Comparison of ENCODE assay signal across 22 mouse cellular contexts in genomic region chr1:75407056-75407455, GRCm38 (mm10). TPM values are rescaled to one million over a fixed set of nuclear protein-coding genes. Genes with fewer than 3 reads are reported as not detected.
DNase-seq lines count a peak whose midpoint lies in the region; ATAC-seq and TF ChIP-seq lines count a peak whose summit lies in the region.
"Had no signal": no experiment of that assay in that cellular context is flagged by ENCODE, and none has a peak within 500 bp of the region (broad histone marks: within the 10 kb centered on the region; RNA-seq: fewer than 3 reads in every experiment).

No protein-coding gene starts in this region.

- 83% methylated on average over 9 of the region's 9 CpGs for WGBS in heart, embryonic 10.5 days
- WGBS in heart, embryonic 14.5 days = 78% methylated on average over 9 of the region's 9 CpGs
- WGBS in forebrain, postnatal 0 days = 91% methylated on average over 9 of the region's 9 CpGs
- 95% methylated on average over 9 of the region's 9 CpGs for WGBS in limb, embryonic 10.5 days

- H3K4me3 ChIP-seq in gastrocnemius, adult 2 months = peak overlapping the region; percentile 39
- H3K4me3 ChIP-seq in heart, embryonic 10.5 days = no peak overlapping the region
- no peak overlapping the region for H3K4me3 ChIP-seq in heart, embryonic 14.5 days (ENCODE audit: control insufficient read depth in 1 of 2, insufficient read depth in 1 of 2, low read depth in 1 of 2, low read length in 2 of 2)
- no peak overlapping the region for H3K4me3 ChIP-seq in forebrain, postnatal 0 days (ENCODE audit: low read depth, low read length)
- H3K4me3 ChIP-seq in limb, embryonic 10.5 days = no peak overlapping the region
- H3K4me3 ChIP-seq: embryonic facial prominence, embryonic 13.5 days; forebrain, embryonic 12.5 days; hindbrain, embryonic 12.5 days had no signal

- no peak overlapping the region for H3K4me2 ChIP-seq in heart, embryonic 14.5 days (ENCODE audit: low read length)
- no peak overlapping the region for H3K4me2 ChIP-seq in forebrain, postnatal 0 days (ENCODE audit: low read depth)
- H3K4me2 ChIP-seq: embryonic facial prominence, embryonic 13.5 days; forebrain, embryonic 12.5 days; hindbrain, embryonic 12.5 days had no signal

- H3K27ac ChIP-seq in gastrocnemius, adult 2 months = peak overlapping the region; percentile 89
- peak overlapping the region; percentile 84 for H3K27ac ChIP-seq in heart, embryonic 10.5 days
- H3K27ac ChIP-seq in heart, embryonic 14.5 days (replicated peaks in 1 of 2; ENCODE audit: control insufficient read depth in 1 of 2, insufficient read depth in 1 of 2, low read depth in 2 of 2, low read length in 2 of 2) = peak overlapping the region; percentile 87 to 96
- H3K27ac ChIP-seq in forebrain, postnatal 0 days (ENCODE audit: low read depth, low read length) = no peak overlapping the region
- no peak overlapping the region; the same call in 1 of the 2 replicates for H3K27ac ChIP-seq in limb, embryonic 10.5 days
- H3K27ac ChIP-seq: embryonic facial prominence, embryonic 13.5 days; forebrain, embryonic 12.5 days; hindbrain, embryonic 12.5 days; kidney, postnatal 0 days had no signal

- intact Hi-C loops in gastrocnemius, adult 2 months (cut with DNase I) = loop anchor here (5.0 kb wide), 1 partner anchor 35 kb away; no protein-coding TSS in a partner anchor
- intact Hi-C loops in gastrocnemius, postnatal 14 days (cut with DNase I; ENCODE audit: low total_unique reads) = no loop called here

- peaks cover 63% of the 10 kb centered on the region for H3K4me1 ChIP-seq in heart, embryonic 10.5 days
- H3K4me1 ChIP-seq in heart, embryonic 14.5 days (ENCODE audit: control insufficient read depth in 2 of 2, insufficient read depth in 2 of 2, low read length in 2 of 2) = peaks cover 21 to 38% of the 10 kb centered on the region in 2 experiments
- no peaks in the 10 kb centered on the region for H3K4me1 ChIP-seq in forebrain, postnatal 0 days (ENCODE audit: insufficient read depth)
- 0 out of 2 replicates have a peak, but pooled peaks cover 3% of the 10 kb centered on the region for H3K4me1 ChIP-seq in limb, embryonic 10.5 days
- H3K4me1 ChIP-seq: embryonic facial prominence, embryonic 13.5 days had no signal

- peak overlapping the region; percentile 59; the same call in 1 of the 2 replicates for H3K9ac ChIP-seq in heart, embryonic 14.5 days (ENCODE audit: low read length)
- no peak overlapping the region for H3K9ac ChIP-seq in forebrain, postnatal 0 days
- H3K9ac ChIP-seq: embryonic facial prominence, embryonic 13.5 days; forebrain, embryonic 12.5 days; hindbrain, embryonic 12.5 days had no signal

- ATAC-seq in heart, embryonic 14.5 days (ENCODE audit: insufficient number of reproducible peaks, insufficient read depth, low FRiP score, low read depth) = no peak
- ATAC-seq in forebrain, postnatal 0 days = no peak
- ATAC-seq: forebrain, embryonic 16.5 days; hindbrain, embryonic 16.5 days; inflammation-experienced regulatory T-cells, adult 6 months; intestine, postnatal 0 days had no signal

- TF ChIP-seq CTCF in gastrocnemius, adult 2 months (IDR thresholded peaks at IDR 0.05) = peak; percentile 25
- TF ChIP-seq CTCF in forebrain, postnatal 0 days (IDR thresholded peaks at IDR 0.05; ENCODE audit: low read depth) = no peak

- no peaks in the 10 kb centered on the region for H3K27me3 ChIP-seq in heart, embryonic 10.5 days (ENCODE audit: insufficient read depth, poor library complexity, severe bottlenecking)
- no peaks in the 10 kb centered on the region for H3K27me3 ChIP-seq in heart, embryonic 14.5 days (ENCODE audit: control insufficient read depth, insufficient read depth, low read length)
- H3K27me3 ChIP-seq in forebrain, postnatal 0 days (ENCODE audit: insufficient read depth, low read length) = no peaks in the 10 kb centered on the region
- H3K27me3 ChIP-seq in limb, embryonic 10.5 days (ENCODE audit: low read depth, poor library complexity, severe bottlenecking) = no peaks in the 10 kb centered on the region
- H3K27me3 ChIP-seq: embryonic facial prominence, embryonic 13.5 days; forebrain, embryonic 12.5 days; hindbrain, embryonic 12.5 days had no signal

- H3K36me3 ChIP-seq in heart, embryonic 10.5 days = peaks cover 92% of the 10 kb centered on the region
- peaks cover 91% of the 10 kb centered on the region for H3K36me3 ChIP-seq in heart, embryonic 14.5 days (ENCODE audit: control insufficient read depth, insufficient read depth, low read length)
- H3K36me3 ChIP-seq in forebrain, postnatal 0 days (ENCODE audit: insufficient read depth) = peaks cover 45% of the 10 kb centered on the region
- peaks cover 67% of the 10 kb centered on the region for H3K36me3 ChIP-seq in limb, embryonic 10.5 days

- no peaks in the 10 kb centered on the region for H3K9me3 ChIP-seq in heart, embryonic 10.5 days
- no peaks in the 10 kb centered on the region for H3K9me3 ChIP-seq in heart, embryonic 14.5 days (ENCODE audit: control insufficient read depth, low read length)
- no peaks in the 10 kb centered on the region for H3K9me3 ChIP-seq in forebrain, postnatal 0 days (ENCODE audit: low read length)
- no peaks in the 10 kb centered on the region for H3K9me3 ChIP-seq in limb, embryonic 10.5 days (replicated peaks)
- H3K9me3 ChIP-seq: embryonic facial prominence, embryonic 13.5 days; forebrain, embryonic 12.5 days; hindbrain, embryonic 12.5 days had no signal

- DNase-seq in gastrocnemius, adult 2 months = peak; percentile 76
- DNase-seq in gastrocnemius, postnatal 14 days = no peak
- DNase-seq in heart, embryonic 10.5 days (ENCODE audit: low spot score) = no peak
- no peak for DNase-seq in heart, postnatal 4 days
- no peak for DNase-seq in heart, adult 9 months (ENCODE audit: low spot score in 2 of 2)
- no peak for DNase-seq in forebrain, postnatal 0 days
- DNase-seq in limb, embryonic 10.5 days (ENCODE audit: low spot score) = no peak
- DNase-seq: adrenal gland, postnatal 10 days; cerebellum, adult 9-11 months; cerebellum, postnatal 36 days; kidney, adult 9 months had no signal

RNA-seq across cellular contexts. Expression of gene Gmppa, which starts 28.7 kb away (rescaled TPM):
- total RNA-seq in gastrocnemius, adult 2 months (2021) = 10 to 100 TPM; 41.1 to 42.7 TPM
- total RNA-seq in gastrocnemius, postnatal 14 days (2021) = 10 to 100 TPM; 34.5 to 38.7 TPM
- 73.4 and 75.4 TPM in 2 replicates for polyA plus RNA-seq in heart, embryonic 10.5 days (2016; fragmentation: Nextera tagmentation; extraction: Ambion mirVana)
- total RNA-seq in heart, postnatal 4 days (2021) = 10 to 100 TPM; 41.1 to 41.4 TPM
- 53.3 and 71.9 TPM in 2 replicates for polyA plus RNA-seq in heart, embryonic 14.5 days (2014; fragmentation: Nextera tagmentation; extraction: Ambion mirVana)
- total RNA-seq in forebrain, postnatal 0 days (2014; rRNA removed) = 57.3 and 68.3 TPM in 2 replicates
- polyA plus RNA-seq in forebrain, postnatal 0 days (2015; fragmentation: Nextera tagmentation; extraction: Ambion mirVana) = 64.0 and 64.9 TPM in 2 replicates
- polyA plus RNA-seq in limb, embryonic 10.5 days (2016; fragmentation: Nextera tagmentation; extraction: Ambion mirVana) = 50.4 and 61.7 TPM in 2 replicates

RNA-seq across cellular contexts. Expression of gene Speg, which starts 32.0 kb away (rescaled TPM):
- 100 to 1,000 TPM; 268 to 311 TPM for total RNA-seq in gastrocnemius, adult 2 months (2021)
- total RNA-seq in gastrocnemius, postnatal 14 days (2021) = 100 to 1,000 TPM; 167 to 173 TPM
- 77.9 and 80.0 TPM in 2 replicates for polyA plus RNA-seq in heart, embryonic 10.5 days (2016; fragmentation: Nextera tagmentation; extraction: Ambion mirVana)
- total RNA-seq in heart, postnatal 4 days (2021) = 100 to 1,000 TPM; 121 to 123 TPM
- 52.4 and 53.4 TPM in 2 replicates for polyA plus RNA-seq in heart, embryonic 14.5 days (2014; fragmentation: Nextera tagmentation; extraction: Ambion mirVana)
- 44.4 and 56.3 TPM in 2 replicates for total RNA-seq in forebrain, postnatal 0 days (2014; rRNA removed)
- 17.8 and 20.6 TPM in 2 replicates for polyA plus RNA-seq in forebrain, postnatal 0 days (2015; fragmentation: Nextera tagmentation; extraction: Ambion mirVana)
- polyA plus RNA-seq in limb, embryonic 10.5 days (2016; fragmentation: Nextera tagmentation; extraction: Ambion mirVana) = 45.7 and 49.6 TPM in 2 replicates

RNA-seq across cellular contexts. Expression of gene Asic4, which starts 43.2 kb away (rescaled TPM):
- total RNA-seq in gastrocnemius, adult 2 months (2021) = not detected
- total RNA-seq in gastrocnemius, postnatal 14 days (2021) = not detected
- 0.79 and 2.3 TPM in 2 replicates for polyA plus RNA-seq in heart, embryonic 10.5 days (2016; fragmentation: Nextera tagmentation; extraction: Ambion mirVana)
- not detected for total RNA-seq in heart, postnatal 4 days (2021)
- polyA plus RNA-seq in heart, embryonic 14.5 days (2014; fragmentation: Nextera tagmentation; extraction: Ambion mirVana) = 0.18 TPM in 1 of 2 replicates, not detected in the other
- total RNA-seq in forebrain, postnatal 0 days (2014; rRNA removed) = 21.2 and 21.4 TPM in 2 replicates
- 6.3 and 7.7 TPM in 2 replicates for polyA plus RNA-seq in forebrain, postnatal 0 days (2015; fragmentation: Nextera tagmentation; extraction: Ambion mirVana)
- polyA plus RNA-seq in limb, embryonic 10.5 days (2016; fragmentation: Nextera tagmentation; extraction: Ambion mirVana) = 0.31 and 0.59 TPM in 2 replicates
- total RNA-seq: gastrocnemius, adult 8-10 months; heart, adult 18-20 months had no signal
- polyA plus RNA-seq: inflammation-experienced regulatory T-cells, adult 6 months had no signal

RNA-seq across cellular contexts. Expression of gene Des, which starts 46.9 kb away (rescaled TPM):
- total RNA-seq in gastrocnemius, adult 2 months (2021) = 1,000 to 10,000 TPM; 2,035 to 2,198 TPM
- total RNA-seq in gastrocnemius, postnatal 14 days (2021) = 1,000 to 10,000 TPM; 1,553 to 1,562 TPM
- 341 and 642 TPM in 2 replicates for polyA plus RNA-seq in heart, embryonic 10.5 days (2016; fragmentation: Nextera tagmentation; extraction: Ambion mirVana)
- total RNA-seq in heart, postnatal 4 days (2021) = 100 to 1,000 TPM; 742 to 747 TPM
- polyA plus RNA-seq in heart, embryonic 14.5 days (2014; fragmentation: Nextera tagmentation; extraction: Ambion mirVana) = 351 and 377 TPM in 2 replicates
- 1.0 and 1.4 TPM in 2 replicates for total RNA-seq in forebrain, postnatal 0 days (2014; rRNA removed)
- polyA plus RNA-seq in forebrain, postnatal 0 days (2015; fragmentation: Nextera tagmentation; extraction: Ambion mirVana) = 1.2 TPM in 2 replicates
- 6.2 and 7.8 TPM in 2 replicates for polyA plus RNA-seq in limb, embryonic 10.5 days (2016; fragmentation: Nextera tagmentation; extraction: Ambion mirVana)

Comparison
In these comparisons a context has a peak if more than half of its experiments do, and no peak if none do; other contexts are left out.
1. H3K27ac ChIP-seq: peak in gastrocnemius, adult 2 months (single experiment), heart, embryonic 10.5 days (single experiment) and heart, embryonic 14.5 days (2 of 2); none in forebrain, postnatal 0 days (single experiment) and limb, embryonic 10.5 days (single experiment).
2. RNA of gene Asic4, which starts 43.2 kb away (total RNA-seq): 21.2 to 21.4 TPM in forebrain, postnatal 0 days; not detected in heart, postnatal 4 days, not detected in gastrocnemius, postnatal 14 days and not detected in gastrocnemius, adult 2 months; every median in the first group is over 10 times any median in the second.